Mouse (Mus musculus) midbrain, embryonic 13.5 days (tissue): Measurements from ENCODE around the gene Cnbp. TPM values are rescaled to one million over a fixed set of nuclear protein-coding genes. Genes with fewer than 3 reads are reported as not detected.
A peak's percentile ranks its signal among the peaks of the same experiment; 100 is the strongest.

Source experiments
- ATAC-seq: fragments of 200-750 bp; cut with Nextera tagmentation; 2 replicates; pipeline ENCODE4 v1.8.0; 2017; ENCODE audit warnings: mild to moderate bottlenecking, moderate TSS enrichment, moderate library complexity
- H3K27ac ChIP-seq: fragments of 300-500 bp; sonication (generic); 2 replicates; pipeline ENCODE4 v1.5.1; 2015; ENCODE audit warnings: inconsistent platforms, mild to moderate bottlenecking, moderate library complexity
- H3K27me3 ChIP-seq: fragments of 300-500 bp; sonication (generic); 2 replicates; pipeline ENCODE4 v1.6.1; 2015; ENCODE audit warnings: mild to moderate bottlenecking, inconsistent platforms
- H3K36me3 ChIP-seq: fragments of 300-500 bp; sonication (generic); 2 replicates; pipeline ENCODE4 v1.6.1; 2015; ENCODE audit warnings: mild to moderate bottlenecking, inconsistent platforms
- H3K4me1 ChIP-seq: fragments of 300-500 bp; sonication (generic); replicated peaks from 2 replicates; pipeline ENCODE4 v1.6.1; 2015; ENCODE audit warnings: inconsistent platforms
- H3K4me2 ChIP-seq: fragments of 300-500 bp; sonication (generic); replicated peaks from 2 replicates; pipeline ENCODE4 v1.6.1; 2015; ENCODE audit warnings: moderate library complexity, mild to moderate bottlenecking, inconsistent platforms
- H3K4me3 ChIP-seq: fragments of 300-500 bp; sonication (generic); replicated peaks from 2 replicates; pipeline ENCODE4 v1.5.1; 2015; ENCODE audit warnings: mild to moderate bottlenecking, inconsistent platforms
- H3K9ac ChIP-seq: fragments of 300-500 bp; sonication (generic); replicated peaks from 2 replicates; pipeline ENCODE4 v1.6.1; 2015; ENCODE audit warnings: mild to moderate bottlenecking, inconsistent platforms
- H3K9me3 ChIP-seq: fragments of 300-500 bp; sonication (generic); 2 replicates; pipeline ENCODE4 v1.6.1; 2016; ENCODE audit warnings: mild to moderate bottlenecking, inconsistent platforms
- WGBS: fragments of 180-500 bp; shearing (Covaris S2); methylation state at CpG from one replicate; pipeline ENCODE4 v1.1.7; 2015; 5-methylcytosine and 5-hydroxymethylcytosine counted together
- polyA plus RNA-seq: library from polyadenylated mRNA; unstranded; fragments of >200 nt; fragmentation: Nextera tagmentation; extraction: Ambion mirVana; gene quantifications from 2 replicates; pipeline ENCODE4 v1.2.1, GENCODE M21; 2015

Gene Cnbp
- polyA plus RNA-seq, 1 experiment from 2014 or later = 700 TPM

- H3K27ac ChIP-seq = no peak overlapping the region
- H3K36me3 ChIP-seq = peaks cover 40% of the 10 kb centered on the region
- H3K4me1 ChIP-seq = peaks cover 38% of the 10 kb centered on the region
- no peaks in the 10 kb centered on the region for H3K9me3 ChIP-seq
- no peak overlapping the region for H3K4me2 ChIP-seq
- no peak for ATAC-seq
- WGBS = 86% methylated on average over 1 of the region's 1 CpGs
- H3K9ac ChIP-seq = no peak overlapping the region
- no peaks in the 10 kb centered on the region for H3K27me3 ChIP-seq
- H3K4me3 ChIP-seq = no peak overlapping the region
Measured at GRCm38 (mm10) chr6:87846813-87847212, 4.1 kb downstream of the Cnbp start.

- no peaks in the 10 kb centered on the region for H3K9me3 ChIP-seq
- H3K36me3 ChIP-seq = peaks cover 43% of the 10 kb centered on the region
- ATAC-seq = no peak
- H3K4me1 ChIP-seq = peaks cover 32% of the 10 kb centered on the region
- no peak overlapping the region for H3K4me2 ChIP-seq
- H3K4me3 ChIP-seq = no peak overlapping the region
- H3K27ac ChIP-seq = no peak overlapping the region
- no peaks in the 10 kb centered on the region for H3K27me3 ChIP-seq
- WGBS = 94% methylated on average over 13 of the region's 13 CpGs
- H3K9ac ChIP-seq = no peak overlapping the region
Measured at GRCm38 (mm10) chr6:87845031-87845695, 5.7 kb downstream of the Cnbp start.

DNA sequence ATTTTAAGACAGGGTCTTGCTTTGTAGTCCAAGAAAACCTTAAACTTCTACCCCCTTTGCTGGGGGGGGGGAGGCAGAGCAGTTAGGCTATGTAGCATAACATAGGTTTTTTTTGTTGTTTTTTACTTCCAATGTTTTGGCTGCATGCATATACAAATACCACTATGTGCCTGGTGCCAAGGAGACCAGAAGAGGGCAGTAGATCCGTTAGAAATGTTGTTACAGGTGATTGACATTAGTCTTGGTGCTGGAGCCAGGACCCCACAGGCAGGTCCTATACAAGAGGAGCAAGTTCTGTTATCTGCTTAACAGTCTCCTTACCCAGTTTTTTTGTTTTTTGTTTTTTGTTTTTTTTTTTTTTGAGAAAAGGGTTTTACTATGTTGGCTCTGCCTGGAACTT, 8.7 kb downstream of the Cnbp start:
- 10% methylated on average over 1 of the region's 1 CpGs for WGBS

GRCm38 (mm10) chr6:87841635-87842034, 9.3 kb downstream of the Cnbp start:
- 83% methylated on average over 8 of the region's 8 CpGs for WGBS
- no peak overlapping the region for H3K4me3 ChIP-seq

More for the DNA sequence above, 8.7 kb downstream of the Cnbp start:
- Histone ChIP-seq H3K9ac (no peak overlapping the region), H3K27ac (no peak overlapping the region), H3K9me3 (no peaks in the 10 kb centered on the region), H3K4me2 (no peak overlapping the region), H3K4me3 (no peak overlapping the region), H3K27me3 (no peaks in the 10 kb centered on the region), H3K36me3 (peaks cover 38% of the 10 kb centered on the region), H3K4me1 (peaks cover 20% of the 10 kb centered on the region)
- ATAC-seq = no peak

DNA sequence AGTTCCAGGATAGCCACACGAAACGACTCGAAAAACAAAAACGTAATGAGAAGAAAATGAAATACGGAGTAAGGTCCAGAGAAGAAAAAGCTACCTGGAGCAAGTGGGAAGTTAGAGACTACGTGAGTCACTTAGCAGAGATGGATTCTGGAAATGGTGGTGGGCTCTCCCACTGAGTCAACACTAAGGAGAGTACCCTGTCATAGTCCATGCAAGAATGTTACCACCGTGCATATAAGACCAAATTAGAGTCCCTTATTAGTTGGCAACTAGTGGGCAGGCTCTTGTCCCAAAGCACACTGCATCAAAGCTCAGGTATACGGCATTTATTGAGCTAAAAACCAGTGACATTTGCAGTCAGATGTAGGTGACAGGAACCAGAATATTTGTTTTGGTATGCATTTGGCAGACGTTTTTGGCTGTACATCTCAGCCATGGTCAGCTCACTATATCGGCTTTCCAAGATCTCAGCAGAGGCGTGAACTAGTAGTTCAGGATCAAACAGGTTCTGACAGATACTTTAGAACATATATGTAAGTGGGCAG, 11.0 kb downstream of the Cnbp start:
- Histone ChIP-seq H3K9me3 (no peaks in the 10 kb centered on the region), H3K4me1 (peaks cover 16% of the 10 kb centered on the region), H3K4me3 (peak overlapping the region; percentile 76; the same call in 1 of the 2 replicates), H3K36me3 (peaks cover 43% of the 10 kb centered on the region), H3K9ac (no peak overlapping the region), H3K27ac (peak overlapping the region; percentile 90; the same call in 1 of the 2 replicates), H3K27me3 (no peaks in the 10 kb centered on the region), H3K4me2 (no peak overlapping the region)
- 65% methylated on average over 11 of the region's 11 CpGs for WGBS
- no peak for ATAC-seq

More at GRCm38 (mm10) chr6:87841635-87842034, 9.3 kb downstream of the Cnbp start:
- ATAC-seq = no peak
- Histone ChIP-seq H3K27ac (no peak overlapping the region), H3K27me3 (no peaks in the 10 kb centered on the region), H3K9ac (no peak overlapping the region), H3K4me2 (no peak overlapping the region), H3K36me3 (peaks cover 38% of the 10 kb centered on the region), H3K9me3 (no peaks in the 10 kb centered on the region), H3K4me1 (peaks cover 16% of the 10 kb centered on the region)

DNA sequence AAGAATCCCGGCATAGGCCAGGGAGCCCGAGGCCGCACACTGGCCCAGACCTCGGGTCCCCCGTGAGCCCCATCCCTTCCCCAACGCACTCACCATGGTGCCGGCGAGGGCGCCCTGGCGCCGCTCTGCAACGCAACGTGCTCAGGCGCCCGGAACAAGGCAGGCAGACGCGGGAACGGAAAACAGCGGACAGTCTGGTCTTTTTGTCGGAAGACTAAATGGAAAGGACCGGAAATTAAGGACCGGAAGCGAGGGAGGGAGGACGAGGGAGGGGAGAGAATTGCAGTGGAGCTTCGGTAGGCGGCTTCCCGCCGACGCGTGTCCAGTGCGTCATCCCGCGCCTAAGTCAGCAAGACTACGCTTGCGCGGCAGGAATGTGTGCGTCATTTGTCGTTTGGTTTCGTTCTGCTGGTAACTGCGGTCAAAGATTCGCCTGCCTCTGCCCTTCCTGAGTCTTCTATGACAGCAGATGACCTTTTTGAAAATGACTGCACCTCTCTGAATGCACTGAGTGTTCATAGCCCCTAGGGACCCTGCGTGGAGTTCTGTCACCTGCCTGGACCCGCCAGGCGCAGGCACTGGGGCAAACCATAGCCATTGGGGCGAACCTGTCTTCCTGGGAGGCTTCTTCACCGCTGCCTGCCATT, 12.2 kb downstream of the Cnbp start, which contains the start of gene Isy1:
Gene Isy1, minus strand, starts transcription at position 248 of the 647 bp plus-strand sequence.
- ATAC-seq = peak; percentile 98
- H3K27me3 ChIP-seq = no peaks in the 10 kb centered on the region
- H3K36me3 ChIP-seq = peaks cover 42% of the 10 kb centered on the region
- no peaks in the 10 kb centered on the region for H3K9me3 ChIP-seq
- under 1% methylated on average over 46 of the region's 46 CpGs for WGBS
- H3K4me3 ChIP-seq = peak within 1 kb of the TSS; percentile 76
- peak within 1 kb of the TSS; percentile 83 for H3K9ac ChIP-seq
- H3K4me2 ChIP-seq = peak within 1 kb of the TSS; percentile 79
- peaks cover 16% of the 10 kb centered on the region for H3K4me1 ChIP-seq
- peak within 1 kb of the TSS; percentile 91 for H3K27ac ChIP-seq

DNA sequence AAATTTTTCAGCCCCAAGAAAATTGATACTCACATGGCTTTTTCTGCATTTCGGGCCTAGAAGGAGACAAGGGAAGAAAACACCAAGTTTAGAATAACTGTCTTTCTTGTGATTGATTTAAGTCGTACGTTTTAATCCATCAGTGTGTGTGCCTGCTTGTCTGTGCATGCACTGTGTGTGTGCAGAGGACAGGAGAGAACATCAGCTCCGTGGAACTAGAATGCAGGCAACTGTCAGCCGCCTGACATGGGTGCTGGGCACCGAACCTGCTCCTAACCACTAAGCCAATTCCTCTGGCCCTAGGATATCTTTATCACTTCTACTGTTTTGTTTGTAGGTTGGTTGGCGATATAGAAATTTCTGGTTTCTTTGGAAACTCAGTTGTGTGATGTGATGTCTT, 15.2 kb downstream of the Cnbp start, which contains the start of gene Gm45140:
Gene Gm45140, minus strand, starts transcription at position 101 of the 400 bp plus-strand sequence.
- peaks cover 16% of the 10 kb centered on the region for H3K4me1 ChIP-seq
- no peak within 1 kb of the TSS for H3K4me3 ChIP-seq
- no peak for ATAC-seq
- peaks cover 46% of the 10 kb centered on the region for H3K36me3 ChIP-seq
- H3K27ac ChIP-seq = no peak within 1 kb of the TSS
- H3K9ac ChIP-seq = no peak within 1 kb of the TSS
- WGBS = 96% methylated on average over 7 of the region's 7 CpGs
- no peaks in the 10 kb centered on the region for H3K27me3 ChIP-seq
- no peak within 1 kb of the TSS for H3K4me2 ChIP-seq
- no peaks in the 10 kb centered on the region for H3K9me3 ChIP-seq

DNA sequence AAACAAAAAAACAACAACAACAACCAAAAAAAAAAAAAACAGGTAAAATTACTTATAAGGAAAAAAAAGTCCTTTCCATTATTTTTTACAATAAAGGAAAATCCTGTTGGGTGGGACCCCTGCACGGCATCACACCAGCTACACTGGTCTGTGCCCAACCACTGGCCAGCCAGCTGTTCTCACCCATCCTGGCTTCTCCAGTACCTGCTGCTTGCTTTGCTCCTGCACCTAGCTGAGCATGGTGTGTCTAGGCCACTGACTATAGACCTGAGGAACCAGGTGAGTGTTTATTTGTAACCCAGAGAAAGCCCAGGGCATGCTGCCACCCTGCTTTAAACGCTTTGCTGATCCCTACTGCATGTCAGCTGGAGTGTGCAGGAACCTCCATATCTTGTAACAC, 30.5 kb downstream of the Cnbp start:
- Histone ChIP-seq H3K4me3 (no peak overlapping the region), H3K4me2 (no peak overlapping the region), H3K9ac (no peak overlapping the region), H3K9me3 (no peaks in the 10 kb centered on the region), H3K4me1 (no peaks in the 10 kb centered on the region), H3K36me3 (peaks cover 99% of the 10 kb centered on the region), H3K27ac (no peak overlapping the region), H3K27me3 (no peaks in the 10 kb centered on the region)
- WGBS = 97% methylated on average over 2 of the region's 2 CpGs
- ATAC-seq = no peak

- no peak overlapping the region for H3K9ac ChIP-seq
- H3K4me2 ChIP-seq = no peak overlapping the region
- peaks cover 60% of the 10 kb centered on the region for H3K36me3 ChIP-seq
- no peak overlapping the region for H3K4me3 ChIP-seq
- no peaks in the 10 kb centered on the region for H3K9me3 ChIP-seq
- H3K27ac ChIP-seq = no peak overlapping the region
- peaks cover 19% of the 10 kb centered on the region for H3K4me1 ChIP-seq
- no peak for ATAC-seq
- H3K27me3 ChIP-seq = 0 out of 2 replicates have a peak, but pooled peaks cover 4% of the 10 kb centered on the region
- 96% methylated on average over 5 of the region's 5 CpGs for WGBS
Measured at GRCm38 (mm10) chr6:87814486-87814885, 36.4 kb downstream of the Cnbp start.

GRCm38 (mm10) chr6:87812656-87813055, 38.2 kb downstream of the Cnbp start:
- Histone ChIP-seq H3K9ac (no peak overlapping the region), H3K4me2 (peak overlapping the region; percentile 94; the same call in 1 of the 2 replicates), H3K9me3 (no peaks in the 10 kb centered on the region), H3K4me1 (peaks cover 19% of the 10 kb centered on the region), H3K27me3 (0 out of 2 replicates have a peak, but pooled peaks cover 4% of the 10 kb centered on the region), H3K4me3 (peak overlapping the region; percentile 68; the same call in 1 of the 2 replicates), H3K36me3 (peaks cover 42% of the 10 kb centered on the region), H3K27ac (no peak overlapping the region)
- no peak for ATAC-seq
- WGBS = 86% methylated on average over 1 of the region's 1 CpGs

- under 1% methylated on average over 52 of the region's 56 CpGs for WGBS
- H3K27me3 ChIP-seq = 0 out of 2 replicates have a peak, but pooled peaks cover 4% of the 10 kb centered on the region
- peak within 1 kb of the TSS; percentile 68 for H3K4me3 ChIP-seq
- H3K9ac ChIP-seq = peak within 1 kb of the TSS; percentile 82
- peak; percentile 98 for ATAC-seq
- H3K27ac ChIP-seq = peak within 1 kb of the TSS; percentile 65
- H3K4me1 ChIP-seq = peaks cover 21% of the 10 kb centered on the region
- peak within 1 kb of the TSS; percentile 94 for H3K4me2 ChIP-seq
- H3K36me3 ChIP-seq = peaks cover 33% of the 10 kb centered on the region
- no peaks in the 10 kb centered on the region for H3K9me3 ChIP-seq
Measured at GRCm38 (mm10) chr6:87811675-87812338, 39.1 kb downstream of the Cnbp start, which contains the start of gene Rab43. TSS of gene Rab43 (minus strand) at chr6:87812164.
